Mouse (Mus musculus): ENCODE data around the gene 5430419D17Rik.

DNA sequence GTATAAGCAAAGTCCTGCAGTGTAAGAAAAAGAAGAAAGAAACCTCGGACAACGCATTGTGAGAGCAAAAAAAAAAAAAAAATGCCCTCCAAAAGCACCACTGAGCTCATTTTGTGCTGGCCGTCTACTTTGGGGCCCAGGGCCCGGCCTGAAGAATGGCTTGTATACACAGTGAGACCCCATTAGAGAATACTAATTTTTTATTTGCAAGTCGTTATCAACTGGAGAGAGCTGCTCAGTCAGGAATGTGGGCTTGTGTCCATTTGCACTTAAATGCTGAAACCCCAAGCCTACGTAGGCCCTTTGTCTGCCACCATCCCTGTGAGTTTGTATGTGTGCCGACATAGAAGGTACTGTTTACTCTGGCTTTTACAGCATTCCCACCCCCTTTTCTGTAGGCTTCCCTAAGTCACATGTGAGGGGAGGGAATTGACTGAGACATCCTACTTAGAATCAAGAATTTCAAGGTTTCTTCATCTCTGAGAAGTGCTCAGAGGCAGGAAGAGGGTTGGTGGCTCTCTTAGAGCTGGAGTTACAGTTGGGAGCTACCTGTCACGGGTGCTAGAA is 163.4 kb downstream of the 5430419D17Rik start:
- TF ChIP-seq POLR2A (IDR thresholded peaks at IDR 0.05; ENCODE audit: borderline replicate concordance, control insufficient read depth, low read depth, low read length) (no peak), CTCF (IDR thresholded peaks at IDR 0.05; ENCODE audit: control insufficient read depth, insufficient read depth, low read length) (no peak)
